Mouse (Mus musculus): ENCODE results near the gene Iqgap3.
A peak's percentile ranks its signal among the peaks of the same experiment; 100 is the strongest.

Gene Iqgap3

DNA sequence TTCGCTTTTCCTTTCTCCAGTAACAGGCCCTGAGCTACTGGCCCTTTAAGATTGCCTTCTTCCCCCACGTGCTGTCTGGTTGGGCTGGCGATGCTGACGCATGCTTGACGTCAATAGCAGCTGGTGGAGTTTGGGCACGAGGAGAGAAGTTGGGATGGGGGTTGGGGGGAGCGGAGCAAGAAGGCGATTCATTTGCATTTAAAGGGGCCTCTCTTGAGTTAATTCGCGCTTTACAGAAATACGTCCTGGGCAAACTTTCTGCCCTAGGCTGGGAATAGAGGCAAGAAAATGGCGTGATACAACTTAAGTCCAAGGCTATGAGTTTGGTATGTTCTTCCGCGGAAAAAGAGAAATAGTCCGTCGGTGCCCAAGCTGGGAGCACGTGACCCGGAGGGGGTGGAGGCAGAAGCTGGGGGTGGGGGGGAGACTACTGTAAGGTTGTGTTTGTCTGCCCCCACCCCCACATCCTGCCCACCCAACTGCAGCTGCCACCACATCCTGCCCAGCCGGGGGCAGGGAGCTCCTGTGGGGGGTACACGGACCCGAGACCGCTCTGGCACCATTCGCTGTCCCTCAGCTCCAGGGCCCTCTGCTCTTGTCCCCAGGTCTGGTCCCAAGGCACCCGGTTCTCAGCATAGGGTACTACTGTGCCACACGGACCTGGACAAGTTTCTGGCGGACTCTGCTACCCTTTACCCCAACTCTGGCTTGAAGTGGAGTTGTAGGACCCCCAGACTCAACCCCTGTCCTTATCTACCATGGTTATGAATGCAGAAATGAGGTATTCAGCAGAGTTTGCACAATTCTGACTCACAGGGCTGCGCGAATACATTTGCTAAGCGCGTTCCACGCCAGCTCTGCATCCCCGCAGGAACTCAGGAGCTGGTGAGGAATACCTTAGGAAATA lies 56.8 kb downstream of the Iqgap3 start:
- DNase-seq (ENCODE audit: low read depth, low spot score): peak; percentile 91

DNA sequence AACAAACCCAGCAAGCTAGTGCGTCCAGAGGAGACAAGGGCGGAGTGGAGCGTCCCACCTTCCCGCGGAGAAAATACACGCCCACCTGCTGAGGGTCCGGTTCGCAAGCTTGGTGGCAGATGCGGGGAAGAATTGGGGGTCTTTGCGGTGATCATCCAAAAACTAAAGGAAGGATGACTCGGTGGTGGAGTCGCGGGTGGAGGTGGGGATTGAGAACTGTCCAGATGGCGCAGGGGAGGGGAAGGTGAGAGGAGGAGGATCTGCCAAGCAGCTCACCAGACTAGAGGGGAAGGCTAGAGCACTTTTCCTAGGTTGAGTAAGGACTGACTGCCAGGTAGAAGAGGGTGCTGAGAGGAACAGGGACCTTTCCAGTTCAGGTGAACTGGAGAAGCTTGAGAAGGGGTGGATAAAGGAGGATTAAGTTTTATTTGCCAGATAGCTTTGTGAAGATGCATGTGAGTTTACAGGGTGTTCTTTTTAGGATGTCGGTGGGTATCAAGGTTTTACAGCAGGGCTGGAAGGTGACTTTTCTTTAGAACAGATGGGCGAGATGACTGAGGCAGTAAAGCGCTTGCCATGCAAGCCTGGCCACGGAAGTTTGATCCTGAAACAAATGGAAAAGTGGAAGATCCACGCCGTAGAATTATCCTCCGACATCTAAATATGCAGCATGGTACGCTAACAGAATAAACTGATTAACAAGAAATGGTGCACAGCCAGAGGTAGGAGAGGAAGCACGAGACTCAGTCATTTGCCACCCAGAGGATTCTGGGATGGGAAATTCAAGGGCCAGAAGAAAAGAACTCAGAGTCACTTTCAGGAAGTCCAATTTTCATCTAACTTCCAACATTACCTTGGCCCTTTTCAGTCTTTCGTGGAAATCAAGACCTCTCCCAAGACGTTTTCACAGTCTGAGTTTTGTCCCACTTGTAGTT lies 57.7 kb downstream of the Iqgap3 start:
- no peak for DNase-seq (ENCODE audit: low read depth, low spot score)

DNA sequence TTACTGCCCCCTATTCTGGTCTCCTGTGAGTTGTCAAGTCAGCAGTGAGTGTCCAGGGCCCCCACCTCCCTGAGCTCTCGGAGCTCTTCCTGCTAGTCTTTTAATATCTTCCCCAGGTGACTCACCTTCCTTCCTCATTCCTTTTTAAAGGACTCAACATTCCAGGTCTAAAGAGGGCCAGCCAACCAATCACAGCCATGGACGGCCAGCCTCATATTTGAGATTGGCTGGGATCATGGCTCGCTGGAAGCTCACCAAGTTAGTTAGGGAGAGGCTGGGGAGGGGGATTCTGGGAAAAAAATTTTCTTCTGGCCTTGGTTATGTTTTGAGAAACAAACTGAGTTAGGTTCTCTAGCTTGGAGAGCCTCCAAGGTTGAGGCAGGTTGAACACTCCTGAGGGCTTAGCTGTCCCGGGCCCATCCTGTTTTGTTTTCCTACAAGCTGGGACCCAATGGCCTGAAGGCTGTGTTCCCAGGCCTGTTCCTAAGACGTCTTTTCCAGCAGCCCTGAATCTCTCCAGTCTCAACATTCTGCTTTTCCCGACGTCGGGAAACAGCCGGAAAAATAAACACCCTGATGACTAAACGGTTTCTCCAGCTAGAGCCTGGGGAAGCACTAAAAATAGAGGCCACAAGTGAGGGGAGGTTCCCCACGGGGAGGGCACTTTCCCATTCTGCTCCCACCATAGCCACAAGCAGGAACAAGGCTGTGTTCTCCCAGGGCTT lies 58.6 kb downstream of the Iqgap3 start:
- no peak for DNase-seq (ENCODE audit: low read depth, low spot score)

DNA sequence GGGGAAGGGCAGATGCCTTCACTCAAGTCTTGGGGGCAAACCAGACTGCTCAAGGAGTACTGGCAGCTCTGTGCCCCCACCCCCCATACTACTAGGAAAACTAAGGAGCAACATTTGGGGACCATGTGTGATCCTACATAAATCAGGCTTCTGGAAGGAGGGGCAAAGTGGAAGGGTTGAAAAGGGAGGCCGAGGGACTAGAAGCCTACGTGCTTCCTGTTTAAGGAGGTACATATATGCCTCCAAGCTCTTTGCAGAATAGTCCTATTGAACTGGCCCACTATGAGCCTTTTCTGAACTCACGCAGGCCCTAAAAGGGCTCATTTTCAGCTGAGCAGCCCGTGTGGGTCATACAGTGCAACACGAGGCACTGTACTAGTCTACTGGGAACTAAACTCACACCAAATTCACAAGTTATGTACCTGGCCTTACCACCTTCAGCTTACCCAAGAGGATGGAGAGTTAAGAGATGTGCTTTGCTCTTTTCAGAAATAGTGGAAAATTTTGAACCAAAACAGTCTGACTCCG lies 59.2 kb downstream of the Iqgap3 start:
- DNase-seq (ENCODE audit: low read depth, low spot score): no peak

DNA sequence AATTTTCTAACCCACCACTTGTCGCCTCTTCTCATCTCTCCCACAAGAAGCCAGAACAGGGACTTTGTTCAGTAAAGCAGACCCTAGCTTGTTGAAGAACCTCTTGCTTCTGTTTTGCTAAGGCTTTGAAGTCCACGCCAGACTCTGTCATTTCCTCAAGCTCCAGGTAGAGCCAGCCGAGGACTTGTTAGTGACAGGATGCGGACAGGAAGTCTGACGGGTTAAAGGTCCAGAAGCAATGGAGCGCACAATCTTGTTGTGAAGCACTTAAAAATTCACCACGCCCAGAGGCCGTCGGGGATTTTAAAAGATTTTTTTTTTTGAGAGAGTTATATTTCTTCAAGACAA lies 59.6 kb downstream of the Iqgap3 start:
- no peak for DNase-seq (ENCODE audit: low read depth, low spot score)

DNA sequence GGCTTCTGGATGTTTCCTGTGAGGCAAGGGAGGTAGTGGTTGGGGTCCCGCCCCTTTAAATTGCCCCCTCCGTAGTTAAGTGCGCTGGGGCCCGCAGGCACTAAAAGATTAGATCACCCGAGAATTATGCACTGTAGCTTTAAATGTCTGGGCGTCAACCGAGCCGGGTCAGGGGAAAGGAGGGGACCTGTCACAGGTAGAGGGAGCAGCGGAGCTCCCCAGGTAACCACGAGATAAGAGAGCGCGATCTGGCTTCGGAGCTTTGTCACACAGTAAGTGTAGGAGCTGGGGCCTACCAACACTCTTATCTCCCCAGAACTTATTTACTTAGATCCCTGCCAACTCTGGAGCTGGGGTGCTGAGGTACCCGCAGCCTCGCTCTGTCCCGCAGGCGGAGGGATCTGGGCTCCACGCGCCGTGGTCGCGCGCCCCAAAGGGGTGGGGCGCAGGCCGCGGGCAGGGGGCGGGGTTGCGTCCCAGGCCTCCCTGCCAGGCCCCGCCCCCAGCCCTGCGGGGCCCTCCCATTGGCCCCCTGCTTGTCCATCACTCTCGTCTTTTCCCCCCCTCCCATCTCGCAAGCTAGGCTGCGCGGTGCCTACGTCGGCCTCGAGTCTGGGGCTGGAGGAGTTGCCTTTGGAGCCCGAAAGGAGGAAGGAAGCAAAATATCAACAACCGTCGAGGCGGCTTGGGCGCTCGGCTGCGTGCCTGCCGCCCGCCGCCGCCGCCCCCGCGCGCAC lies 60.2 kb downstream of the Iqgap3 start, which contains the start of gene Mef2d:
Gene Mef2d (plus strand): TSS at position 586 of the 737 bp plus-strand sequence.
- peak; percentile 97 for DNase-seq (ENCODE audit: low read depth, low spot score)

DNA sequence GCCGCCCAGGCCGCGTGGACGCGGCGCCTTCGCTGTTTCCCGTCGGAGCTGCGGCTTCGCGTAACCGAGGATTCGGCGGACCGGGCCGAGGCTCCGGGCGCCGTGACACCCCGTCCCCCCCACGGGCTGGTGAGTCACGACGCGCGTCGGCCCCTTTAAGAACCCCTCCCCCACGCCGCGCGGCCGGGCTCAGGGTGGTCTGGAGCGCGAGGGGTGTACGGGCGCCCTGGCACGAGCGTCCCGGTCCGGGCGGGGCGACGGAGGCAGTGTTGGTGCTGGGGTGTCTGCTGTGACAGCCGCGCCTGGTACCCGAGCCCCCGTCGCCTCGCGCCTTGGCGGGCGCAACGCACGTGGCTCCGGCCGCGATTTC lies 60.8 kb downstream of the Iqgap3 start:
- no peak for DNase-seq (ENCODE audit: low read depth, low spot score)

DNA sequence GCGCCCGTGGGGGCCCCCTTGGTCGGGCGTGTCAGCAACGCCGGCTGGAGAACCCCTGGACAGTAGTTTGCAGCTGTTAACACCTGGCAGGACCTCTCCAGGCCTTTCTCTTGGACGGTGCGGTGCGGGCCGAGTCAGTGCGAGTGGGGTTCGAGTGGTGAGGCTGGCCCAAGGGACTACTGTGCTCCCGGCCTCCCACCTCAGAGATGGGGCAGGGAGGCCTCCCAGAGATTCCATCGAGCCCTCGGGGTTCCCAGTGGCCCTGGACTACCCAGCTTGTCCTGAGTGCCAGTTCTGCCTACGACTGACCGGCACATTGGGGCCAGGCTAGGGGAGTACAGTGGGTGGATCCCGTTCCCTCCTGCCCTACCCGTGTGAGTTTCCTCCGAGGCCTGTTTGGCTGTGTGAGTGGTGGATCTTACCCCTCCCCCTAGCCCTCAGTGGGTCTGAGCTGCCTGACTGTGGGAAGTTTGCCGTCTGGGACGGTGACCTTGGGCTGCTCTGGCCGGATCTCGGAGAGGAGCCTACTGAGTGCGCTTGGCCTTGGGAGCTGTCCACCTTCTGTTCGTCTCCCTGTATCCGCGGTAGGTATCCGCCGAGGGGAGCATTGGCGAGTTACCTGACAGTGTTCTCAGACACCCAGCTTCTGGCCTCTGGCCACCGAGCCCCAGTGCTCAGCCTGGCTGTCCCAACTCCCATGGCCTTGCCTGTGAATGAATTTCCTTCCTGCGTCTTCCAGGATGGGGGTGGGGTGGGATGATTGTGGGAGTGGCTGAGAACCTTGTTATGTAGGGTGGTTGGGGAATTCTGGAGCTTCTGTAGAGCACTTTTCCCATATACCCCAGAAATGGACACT lies 61.4 kb downstream of the Iqgap3 start:
- no peak for DNase-seq (ENCODE audit: low read depth, low spot score)

DNA sequence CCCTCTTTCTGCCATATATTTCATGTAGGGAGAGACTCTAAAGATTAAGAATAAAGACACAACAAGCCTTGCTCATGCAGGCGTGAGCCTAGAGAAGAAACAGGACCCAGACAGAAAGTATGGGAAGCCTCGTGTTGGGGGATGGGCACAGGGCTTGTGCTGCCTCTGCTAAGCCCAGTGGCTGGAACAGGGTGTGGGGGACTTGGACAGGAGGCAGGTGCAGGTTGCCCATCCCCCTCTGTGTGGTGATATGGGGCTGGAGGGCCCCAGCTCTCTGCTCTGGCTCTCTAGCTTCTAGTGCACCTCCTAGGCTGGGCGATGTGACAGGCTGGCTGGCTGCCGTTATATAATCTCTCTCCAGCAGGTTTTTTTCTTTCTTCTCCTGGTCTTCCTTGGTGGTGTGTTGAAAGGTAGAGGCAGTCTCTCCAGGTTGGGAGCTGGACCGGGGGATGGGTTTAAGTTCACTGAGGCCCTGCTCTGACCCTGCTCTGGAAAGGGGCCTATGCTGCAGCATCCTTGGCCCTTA lies 62.3 kb downstream of the Iqgap3 start:
- DNase-seq (ENCODE audit: low read depth, low spot score): no peak

DNA sequence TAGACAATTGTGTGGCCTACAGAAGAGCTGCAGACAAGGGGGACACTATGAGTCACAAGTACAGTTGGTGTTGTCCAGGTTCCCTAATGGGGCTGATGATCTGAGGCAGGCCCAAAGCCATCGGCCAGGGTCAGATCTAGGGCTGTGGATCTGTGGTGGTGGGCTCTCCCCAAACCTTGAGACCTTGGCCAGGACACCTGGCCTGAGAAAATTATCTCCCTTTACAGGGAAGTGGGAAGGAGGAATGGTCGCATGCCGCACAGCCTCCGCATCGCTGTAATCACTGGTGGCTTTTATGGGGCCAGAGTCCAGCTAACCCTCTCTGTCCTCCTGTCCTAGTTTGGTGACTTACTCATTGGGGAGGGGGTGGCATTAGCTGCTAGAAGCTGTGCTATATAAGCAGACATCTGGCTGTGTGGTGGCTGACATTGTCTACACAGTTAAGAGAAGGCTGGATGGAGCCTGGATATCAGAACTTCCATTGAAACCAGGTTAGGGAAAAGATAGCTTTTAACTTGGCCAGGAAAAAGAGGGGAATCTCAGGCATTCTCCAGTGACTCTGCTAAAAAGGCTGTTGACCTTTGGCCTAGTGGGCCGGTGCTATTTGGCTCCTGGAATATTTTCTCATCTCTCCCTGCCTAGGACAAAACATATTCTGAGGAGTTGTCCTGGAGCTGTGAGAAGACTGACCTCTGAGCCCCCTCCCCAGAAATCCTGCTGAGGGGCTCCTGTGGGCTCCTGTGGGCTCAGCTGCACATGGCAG lies 63.1 kb downstream of the Iqgap3 start:
- no peak for DNase-seq (ENCODE audit: low read depth, low spot score)

DNA sequence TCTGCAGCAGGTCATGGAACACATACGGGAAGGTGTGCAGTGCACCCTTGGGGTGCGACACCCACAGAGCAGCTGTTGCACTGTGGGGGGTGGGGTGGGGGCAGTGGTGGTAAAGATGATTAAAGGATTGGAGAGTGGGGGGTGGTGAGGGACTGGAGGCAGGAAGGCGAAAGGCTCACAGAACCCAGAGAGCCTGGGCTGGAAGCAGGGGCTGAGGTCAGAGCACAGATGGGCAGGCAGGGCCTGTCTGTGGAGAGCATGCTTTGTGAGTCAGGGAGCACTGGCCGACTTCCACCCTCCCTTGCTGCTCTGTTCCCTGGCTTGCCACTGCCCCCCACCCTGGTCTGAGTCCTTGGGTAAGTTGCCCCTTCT lies 63.6 kb downstream of the Iqgap3 start:
- peak; percentile 84 for DNase-seq (ENCODE audit: low read depth, low spot score)

DNA sequence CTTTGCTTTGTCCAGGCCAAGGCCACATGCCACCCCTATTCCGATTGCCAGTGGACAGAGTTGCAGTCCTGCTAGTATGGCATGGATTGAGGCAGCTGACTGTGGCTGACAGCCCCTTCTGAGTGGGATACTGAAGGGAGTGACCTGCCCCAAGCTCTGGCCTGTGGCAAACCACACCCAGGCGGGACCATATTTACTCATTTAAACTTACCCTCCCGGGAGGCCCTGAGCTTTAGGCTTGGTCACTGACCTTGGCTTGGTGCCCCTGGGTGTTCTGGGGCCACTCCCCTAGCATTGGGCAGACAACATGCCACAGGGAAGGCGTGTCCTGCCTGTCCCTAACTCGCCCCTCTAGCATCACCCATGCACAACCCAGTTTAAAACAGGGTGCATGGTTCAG lies 64.2 kb downstream of the Iqgap3 start:
- DNase-seq (ENCODE audit: low read depth, low spot score): no peak

DNA sequence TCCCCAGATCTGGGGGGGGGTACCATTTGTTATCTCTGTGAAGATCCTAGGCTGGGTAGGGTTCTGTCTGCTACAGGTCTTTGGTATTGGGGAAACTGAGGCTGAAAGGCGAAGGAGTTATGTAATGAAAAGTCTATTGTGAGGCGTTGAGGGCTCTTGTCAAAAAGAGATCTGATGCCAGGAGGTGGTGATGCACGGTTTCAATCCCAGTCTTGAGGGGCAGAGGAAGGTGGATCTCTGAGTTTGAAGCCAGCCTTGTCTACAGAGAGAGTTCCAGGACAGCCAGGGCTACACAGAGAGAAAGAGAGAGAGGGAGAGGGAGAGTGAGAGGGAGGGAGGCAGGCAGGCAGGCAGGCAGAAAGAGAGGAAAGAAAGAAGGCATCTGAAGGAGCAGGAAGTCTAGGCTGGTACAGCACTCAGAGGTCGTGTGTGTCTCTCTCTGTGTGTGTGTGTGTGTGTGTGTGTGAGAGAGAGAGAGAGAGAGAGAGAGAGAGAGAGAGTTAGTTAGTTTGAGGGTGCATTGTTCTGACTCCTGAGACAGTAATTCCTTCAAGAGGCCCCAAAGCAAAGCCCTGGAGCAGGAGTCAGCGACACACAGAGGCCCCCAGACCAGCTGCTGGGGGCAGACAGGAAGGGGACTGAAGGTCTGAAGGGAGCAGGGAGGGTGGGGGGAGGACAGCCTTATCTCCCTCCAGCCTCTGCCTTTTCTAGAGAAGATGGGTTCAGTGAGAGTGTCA lies 64.8 kb downstream of the Iqgap3 start:
- no peak for DNase-seq (ENCODE audit: low read depth, low spot score)

DNA sequence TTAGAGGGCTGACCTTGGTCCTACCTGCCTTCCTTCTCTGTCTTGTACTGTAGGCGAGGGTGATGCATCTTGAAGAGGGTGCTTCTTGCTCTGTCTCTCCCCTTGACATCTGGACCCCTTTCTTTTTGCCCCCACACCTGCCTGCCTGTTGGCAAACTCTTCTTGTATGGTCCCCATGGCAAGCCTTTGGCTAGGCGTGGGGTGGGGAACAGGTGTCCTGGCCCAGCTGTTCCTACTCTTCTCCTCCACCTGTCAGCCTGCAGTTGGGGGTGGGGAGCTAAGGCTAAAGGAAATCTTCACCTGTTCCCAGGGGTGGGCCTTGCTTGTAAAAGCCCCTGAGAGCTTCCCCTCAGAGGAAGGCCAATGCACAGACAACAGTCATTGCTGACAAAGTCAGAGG lies 65.7 kb downstream of the Iqgap3 start:
- no peak for DNase-seq (ENCODE audit: low read depth, low spot score)

DNA sequence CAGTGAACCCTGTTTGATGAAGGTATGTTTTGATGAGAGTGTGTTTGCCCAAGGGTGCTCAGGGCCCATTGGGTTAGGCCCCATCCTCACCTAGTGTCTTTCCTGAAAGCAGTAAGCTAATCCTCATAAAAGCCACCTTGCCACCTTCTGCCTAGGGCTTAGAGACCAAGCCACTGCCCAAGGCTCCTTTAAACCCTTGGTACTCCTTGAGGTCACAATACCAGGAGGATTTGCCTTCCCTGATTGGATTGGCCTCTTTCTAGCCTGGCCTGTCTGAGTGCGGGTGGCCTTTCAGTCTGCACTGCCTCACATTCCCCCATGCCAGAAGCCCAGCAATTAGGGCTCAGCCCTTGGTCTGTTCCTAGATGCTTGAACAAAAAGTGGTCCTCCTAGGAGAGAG lies 66.1 kb downstream of the Iqgap3 start:
- DNase-seq (ENCODE audit: low read depth, low spot score): peak; percentile 83

DNA sequence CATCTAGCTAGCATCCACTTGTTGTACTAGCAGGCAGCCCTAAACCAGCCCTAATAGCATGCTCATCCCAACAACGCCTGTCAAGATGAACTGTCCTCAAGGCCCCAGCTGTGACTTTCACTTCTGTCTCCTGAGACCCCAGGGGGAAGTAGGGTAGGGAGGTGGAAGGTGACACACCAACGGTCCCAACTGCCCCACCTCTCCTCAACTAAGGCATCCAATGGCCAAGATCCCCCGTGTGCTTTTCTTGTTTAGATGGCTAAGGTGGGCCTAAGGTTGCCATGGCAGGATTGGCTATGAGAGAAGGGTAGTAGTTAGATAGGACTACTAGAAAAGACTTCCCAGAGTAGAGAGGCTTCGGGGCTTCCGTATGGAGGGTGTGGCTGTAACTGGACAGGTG lies 66.6 kb downstream of the Iqgap3 start:
- DNase-seq (ENCODE audit: low read depth, low spot score): no peak

DNA sequence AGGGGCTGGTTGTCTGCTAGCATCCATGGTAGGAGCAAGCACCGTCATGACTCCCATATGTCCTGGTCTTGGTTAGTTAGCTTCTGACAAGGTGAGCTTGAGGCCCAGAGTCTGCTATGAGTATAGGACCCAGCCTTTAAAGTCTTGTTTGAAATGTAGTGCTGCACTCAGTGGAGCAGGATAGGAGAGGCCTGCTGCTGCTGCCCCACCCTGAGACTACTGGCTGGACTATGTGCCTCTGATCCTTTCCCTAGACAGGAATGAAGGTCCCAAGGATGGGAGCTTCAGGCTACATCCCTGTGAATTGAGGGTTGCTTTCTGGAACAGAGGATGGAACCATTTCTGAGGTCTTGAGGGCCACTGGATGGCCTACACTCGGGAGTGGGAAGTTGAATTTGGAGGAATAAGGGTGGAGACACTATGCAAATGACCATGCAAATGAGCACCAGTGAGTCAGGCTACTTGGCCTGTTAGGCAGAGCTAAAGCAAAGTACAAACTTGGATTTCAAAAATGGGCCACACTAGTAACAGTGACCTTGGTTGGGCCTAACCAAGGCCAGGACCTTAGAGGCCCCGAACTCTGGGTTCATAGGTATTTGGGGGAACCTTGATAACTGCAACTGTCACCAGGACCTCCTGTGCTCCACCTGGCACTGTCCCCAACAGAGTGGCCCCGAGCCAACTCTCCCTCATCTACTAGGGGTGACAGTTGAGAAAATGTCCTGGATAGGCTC lies 67.2 kb downstream of the Iqgap3 start:
- no peak for DNase-seq (ENCODE audit: low read depth, low spot score)

DNA sequence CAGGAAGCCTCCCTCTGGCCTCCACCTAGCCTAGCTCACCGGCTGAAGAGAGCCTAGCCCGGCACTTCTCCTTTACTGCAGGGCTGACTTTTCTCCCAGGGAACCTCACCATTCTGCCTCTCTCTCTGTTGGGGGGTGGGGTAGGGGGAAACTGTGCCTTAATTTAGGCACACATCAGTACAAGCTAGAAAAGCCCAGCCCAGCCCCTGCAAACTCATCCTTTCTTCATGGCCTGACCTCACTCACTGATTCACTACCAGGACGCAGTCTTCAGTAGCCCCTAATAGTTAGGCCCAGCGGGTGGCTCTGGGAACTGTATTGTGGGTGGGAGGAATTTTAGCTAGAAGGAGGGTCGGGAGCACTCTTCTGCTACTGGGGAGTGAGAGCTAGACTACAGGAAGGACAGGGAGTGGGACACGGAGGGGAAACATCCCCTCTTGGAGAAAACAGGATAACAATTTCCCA lies 67.8 kb downstream of the Iqgap3 start:
- no peak for DNase-seq (ENCODE audit: low read depth, low spot score)

All from retina, adult 2 months (tissue).